Comparison of ENCODE assay signal across 26 mouse cellular contexts in the genomic region with DNA sequence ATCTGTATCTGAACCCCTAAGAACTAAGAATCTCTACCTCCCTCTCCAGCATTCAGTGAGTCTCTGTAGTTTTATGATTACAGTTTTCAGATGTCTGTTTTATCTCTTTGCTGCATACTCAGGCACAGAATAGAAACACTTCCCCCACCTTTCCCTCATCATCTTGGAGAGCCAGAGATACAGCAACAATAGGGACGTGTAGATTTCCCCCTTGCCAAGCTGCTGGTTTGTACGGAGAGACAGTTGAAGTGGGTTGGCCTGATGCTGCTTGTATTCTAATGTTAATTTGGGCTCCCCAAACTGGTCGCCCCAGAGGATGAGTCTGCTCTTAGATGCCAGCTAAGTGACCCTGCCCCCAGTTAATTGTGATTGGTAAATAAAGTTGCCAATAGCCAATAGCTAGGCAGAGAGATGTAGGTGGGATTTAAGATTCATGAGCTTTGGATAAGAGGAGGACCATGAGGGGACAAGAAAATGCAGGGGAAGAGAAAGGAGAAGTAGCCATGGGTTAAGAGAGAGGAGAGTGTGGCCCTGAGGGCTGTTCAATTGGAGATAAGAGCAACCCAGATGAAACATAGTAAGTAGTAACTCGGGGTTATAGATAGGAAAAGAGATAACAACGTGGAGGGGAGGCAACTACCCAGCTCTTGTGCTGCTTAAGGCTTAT. TPM values are rescaled to one million over a fixed set of nuclear protein-coding genes. Genes with fewer than 3 reads are reported as not detected.
DNase-seq lines count a peak whose midpoint lies in the region; ATAC-seq and TF ChIP-seq lines count a peak whose summit lies in the region.
"Had no signal": no experiment of that assay in that cellular context is flagged by ENCODE, and none has a peak within 500 bp of the region (broad histone marks: within the 10 kb centered on the region; RNA-seq: fewer than 3 reads in every experiment).

No protein-coding gene starts in this region.

- 40% methylated on average over 5 of the region's 5 CpGs for WGBS in neural tube, embryonic 15.5 days
- WGBS in kidney, embryonic 15.5 days: 35% methylated on average over 5 of the region's 5 CpGs

- peaks cover 20% of the 10 kb centered on the region for H3K27me3 ChIP-seq in G1E (ENCODE audit: insufficient read depth, low read length)
- no peaks in the 10 kb centered on the region for H3K27me3 ChIP-seq in neural tube, embryonic 15.5 days (replicated peaks)
- H3K27me3 ChIP-seq in kidney, embryonic 15.5 days: no peaks in the 10 kb centered on the region
- H3K27me3 ChIP-seq: CH12.LX; hindbrain, embryonic 13.5 days; intestine, embryonic 15.5 days had no signal

- no peak overlapping the region for H3K27ac ChIP-seq in neural tube, embryonic 15.5 days (replicated peaks)
- no peak overlapping the region for H3K27ac ChIP-seq in kidney, embryonic 15.5 days
- H3K27ac ChIP-seq: forebrain, embryonic 10.5 days; gastrocnemius, adult 2 months; hindbrain, embryonic 13.5 days; intestine, embryonic 15.5 days had no signal

- H3K4me2 ChIP-seq in neural tube, embryonic 15.5 days: no peak overlapping the region
- H3K4me2 ChIP-seq in kidney, embryonic 15.5 days: no peak overlapping the region
- H3K4me2 ChIP-seq: heart, embryonic 11.5 days; hindbrain, embryonic 13.5 days; intestine, embryonic 15.5 days had no signal

- H3K9me3 ChIP-seq in G1E (replicated peaks): no peaks in the 10 kb centered on the region
- no peaks in the 10 kb centered on the region for H3K9me3 ChIP-seq in neural tube, embryonic 15.5 days (replicated peaks)
- H3K9me3 ChIP-seq in kidney, embryonic 15.5 days (replicated peaks): no peaks in the 10 kb centered on the region
- H3K9me3 ChIP-seq: forebrain, embryonic 10.5 days; hindbrain, embryonic 13.5 days; intestine, embryonic 15.5 days had no signal

- peak; percentile 80 for ATAC-seq in G1E (ENCODE audit: extremely low read depth, insufficient number of reproducible peaks, low FRiP score, poor library complexity, severe bottlenecking)
- peak; percentile 53 for ATAC-seq in megakaryocyte progenitor cell, adult 5-6 weeks (replicated peaks; ENCODE audit: poor library complexity)
- no peak for ATAC-seq in neural tube, embryonic 15.5 days (ENCODE audit: low FRiP score)
- no peak for ATAC-seq in kidney, embryonic 15.5 days (replicated peaks; ENCODE audit: low FRiP score)
- ATAC-seq: forebrain, embryonic 14.5 days; forebrain, postnatal 0 days; hindbrain, embryonic 16.5 days; intestine, embryonic 15.5 days had no signal

- TF ChIP-seq CTCF in G1E (IDR thresholded peaks at IDR 0.05; ENCODE audit: low read depth, low read length): no peak

- no peak overlapping the region for H3K9ac ChIP-seq in neural tube, embryonic 15.5 days (replicated peaks)
- H3K9ac ChIP-seq in kidney, embryonic 15.5 days: no peak overlapping the region
- H3K9ac ChIP-seq: forebrain, postnatal 0 days; hindbrain, embryonic 13.5 days; intestine, embryonic 15.5 days had no signal

- no peaks in the 10 kb centered on the region for H3K36me3 ChIP-seq in G1E (replicated peaks)
- no peaks in the 10 kb centered on the region for H3K36me3 ChIP-seq in neural tube, embryonic 15.5 days
- no peaks in the 10 kb centered on the region for H3K36me3 ChIP-seq in kidney, embryonic 15.5 days
- H3K36me3 ChIP-seq: forebrain, embryonic 10.5 days; hindbrain, embryonic 13.5 days; intestine, embryonic 15.5 days had no signal

- peaks cover 63% of the 10 kb centered on the region for H3K4me1 ChIP-seq in G1E (ENCODE audit: insufficient read depth, low read depth, low read length)
- H3K4me1 ChIP-seq in neural tube, embryonic 15.5 days: no peaks in the 10 kb centered on the region
- no peaks in the 10 kb centered on the region for H3K4me1 ChIP-seq in kidney, embryonic 15.5 days
- H3K4me1 ChIP-seq: forebrain, embryonic 10.5 days; hindbrain, embryonic 13.5 days; intestine, embryonic 15.5 days had no signal

- intact Hi-C loops in left cerebral cortex, postnatal 10 days (cut with DNase I): no loop called here

- DNase-seq in 416B (ENCODE audit: low read depth) (peak; percentile 86), G1E (ENCODE audit: low spot score) (peak; percentile 46), R1 (ENCODE audit: low read depth, low spot score) (peak; percentile 51), adipocyte (ENCODE audit: low spot score) (no peak)
- DNase-seq in left cerebral cortex, postnatal 10 days (ENCODE audit: extremely low spot score in 1 of 2, low spot score in 2 of 2): no peak
- DNase-seq: adrenal gland, adult 8-10 months; adrenal gland, postnatal 25 days; B cell, adult 2 months; cerebellum, adult 11-12 months; cerebellum, adult 8-10 months; cerebellum, postnatal 36 days; forebrain, postnatal 0 days; gastrocnemius, adult 2 months; gastrocnemius, postnatal 14 days; heart, adult 11 months had no signal

- no peak overlapping the region; the same call in 1 of the 2 replicates for H3K4me3 ChIP-seq in G1E (ENCODE audit: low read depth, low read length)
- no peak overlapping the region for H3K4me3 ChIP-seq in neural tube, embryonic 15.5 days (replicated peaks)
- no peak overlapping the region for H3K4me3 ChIP-seq in kidney, embryonic 15.5 days (replicated peaks)
- H3K4me3 ChIP-seq: forebrain, embryonic 10.5 days; gastrocnemius, adult 2 months; hindbrain, embryonic 13.5 days; intestine, embryonic 15.5 days had no signal

RNA-seq across cellular contexts. Expression of a gene that starts 11.4 kb away (rescaled TPM):
- total RNA-seq in G1E (2014; fragmentation: Nextera tagmentation) (not detected in 2 replicates), G1E (2017) (0.11 and 0.12 TPM in 2 replicates)
- polyA plus RNA-seq in G1E (2012): not detected in 2 replicates
- not detected in 2 replicates for total RNA-seq in megakaryocyte progenitor cell, adult 5-6 weeks (2015)
- total RNA-seq in megakaryocyte progenitor cell, adult 5-6 weeks (2017): not detected in 2 replicates
- total RNA-seq in left cerebral cortex, postnatal 10 days (2021): 100 to 1,000 TPM; 143 to 150 TPM
- 70.4 and 81.3 TPM in 2 replicates for polyA plus RNA-seq in neural tube, embryonic 15.5 days (2015; fragmentation: Nextera tagmentation; extraction: Ambion mirVana)
- polyA plus RNA-seq in kidney, embryonic 15.5 days (2015; fragmentation: Nextera tagmentation; extraction: Ambion mirVana): 0.64 and 1.4 TPM in 2 replicates
- total RNA-seq: CH12.LX; hematopoietic stem cell, adult 5-6 weeks had no signal

Comparison
In these comparisons a context has a peak if more than half of its experiments do, and no peak if none do; other contexts are left out.
1. DNase-seq: peak in 416B (single experiment), G1E (single experiment) and R1 (single experiment); none in left cerebral cortex, postnatal 10 days (0 of 2) and adipocyte (single experiment).
2. ATAC-seq: peak in G1E (single experiment) and megakaryocyte progenitor cell, adult 5-6 weeks (single experiment); none in neural tube, embryonic 15.5 days (single experiment) and kidney, embryonic 15.5 days (single experiment).
3. RNA of a gene that starts 11.4 kb away (total RNA-seq): 143 to 150 TPM in left cerebral cortex, postnatal 10 days; 0.11 to 0.12 TPM in G1E and not detected in megakaryocyte progenitor cell, adult 5-6 weeks; every median in the first group is over 100 times any median in the second.